Mouse (Mus musculus) hindbrain, postnatal 0 days (tissue): ENCODE results near the gene Phlda1. TPM values are rescaled to one million over a fixed set of nuclear protein-coding genes. Genes with fewer than 3 reads are reported as not detected.

Experiments
- ATAC-seq: fragments of 200-750 bp; cut with Nextera tagmentation; 2 replicates; pipeline ENCODE4 v1.8.0; 2017; ENCODE audit warnings: mild to moderate bottlenecking, moderate TSS enrichment, moderate library complexity
- DNase-seq: peaks from one replicate; pipeline ENCODE4 v3.0.0-alpha.2; 2015; ENCODE audit warnings: low spot score
- H3K27ac ChIP-seq: fragments of 300-500 bp; sonication (generic); 2 replicates; pipeline ENCODE4 v1.5.1; 2014; ENCODE audit warnings: mild to moderate bottlenecking
- H3K27me3 ChIP-seq: fragments of 300-500 bp; sonication (generic); 2 replicates; pipeline ENCODE4 v1.6.1; 2014; ENCODE audit warnings: low read length, mixed read lengths; ENCODE audit not compliant: insufficient read depth
- H3K36me3 ChIP-seq: fragments of 300-500 bp; sonication (generic); 2 replicates; pipeline ENCODE4 v1.6.1; 2014; ENCODE audit warnings: low read length, mixed read lengths; ENCODE audit not compliant: insufficient read depth
- H3K4me1 ChIP-seq: fragments of 300-500 bp; sonication (generic); 2 replicates; pipeline ENCODE4 v1.6.1; 2014; ENCODE audit warnings: antibody characterized with exemption, low read length, mixed read lengths; ENCODE audit not compliant: insufficient read depth
- H3K4me2 ChIP-seq: fragments of 300-500 bp; sonication (generic); 2 replicates; pipeline ENCODE4 v1.6.1; 2014; ENCODE audit warnings: low read depth, mild to moderate bottlenecking, low read length, moderate library complexity, mixed read lengths
- H3K4me3 ChIP-seq: fragments of 300-500 bp; sonication (generic); 2 replicates; pipeline ENCODE4 v1.5.1; 2014; ENCODE audit warnings: low read length
- H3K9ac ChIP-seq: fragments of 300-500 bp; sonication (generic); replicated peaks from 2 replicates; pipeline ENCODE4 v1.6.1; 2014; ENCODE audit warnings: mild to moderate bottlenecking, low read length, moderate library complexity, mixed read lengths
- H3K9me3 ChIP-seq: fragments of 300-500 bp; sonication (generic); 2 replicates; pipeline ENCODE4 v1.6.1; 2016; ENCODE audit warnings: low read length, mixed read lengths
- CTCF ChIP-seq: IDR thresholded peaks from 2 replicates; pipeline ENCODE4 v1.5.1; 2016; ENCODE audit warnings: antibody characterized with exemption, control low read depth, low read depth
- WGBS: fragments of 180-500 bp; shearing (Covaris S2); extraction: QIAGEN DNeasy Blood & Tissue Kit; methylation state at CpG from one replicate; pipeline ENCODE4 v1.1.7; 2014; 5-methylcytosine and 5-hydroxymethylcytosine counted together
- polyA plus RNA-seq: library from polyadenylated mRNA; unstranded; fragments of >200 nt; fragmentation: Nextera tagmentation; extraction: Ambion mirVana; gene quantifications from 2 replicates; pipeline ENCODE4 v1.2.1, GENCODE M21; 2015
- total RNA-seq: library from RNA; depleted of rRNA; stranded (reverse); fragments of >200 nt; gene quantifications from 2 replicates; pipeline ENCODE4 v1.2.3, GENCODE M21; 2014

Phlda1 gene
- total and polyA plus RNA-seq, 2 experiments from 2014 or later = 8.4 to 39.4 TPM

DNA sequence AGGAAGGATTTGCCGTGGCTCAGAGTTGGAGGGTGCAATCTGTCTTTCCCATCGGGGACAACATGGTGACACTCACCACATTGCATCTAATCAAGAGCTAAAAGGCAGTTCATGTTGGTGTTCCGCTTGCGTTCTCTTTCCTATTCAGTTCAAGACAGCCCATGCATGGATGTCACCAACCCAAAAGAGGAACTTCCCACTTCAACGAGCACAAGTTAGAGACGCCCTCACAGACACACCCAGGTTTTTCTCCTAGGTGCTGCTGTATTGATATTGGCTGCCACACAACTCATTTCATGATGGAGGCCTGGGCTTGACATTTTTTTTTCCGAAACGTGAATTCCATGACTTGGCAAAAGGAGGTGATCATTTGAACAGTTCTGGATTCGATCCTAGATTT is 34.9 kb upstream of the Phlda1 start:
- no peak for ATAC-seq
- Histone ChIP-seq H3K4me3 (no peak overlapping the region), H3K4me1 (0 out of 2 replicates have a peak, but pooled peaks cover 4% of the 10 kb centered on the region), H3K4me2 (no peak overlapping the region), H3K27ac (no peak overlapping the region), H3K36me3 (no peaks in the 10 kb centered on the region), H3K9me3 (no peaks in the 10 kb centered on the region), H3K27me3 (no peaks in the 10 kb centered on the region), H3K9ac (no peak overlapping the region)
- no peak for DNase-seq
- 67% methylated on average over 9 of the region's 9 CpGs for WGBS
- TF ChIP-seq CTCF = no peak

DNA sequence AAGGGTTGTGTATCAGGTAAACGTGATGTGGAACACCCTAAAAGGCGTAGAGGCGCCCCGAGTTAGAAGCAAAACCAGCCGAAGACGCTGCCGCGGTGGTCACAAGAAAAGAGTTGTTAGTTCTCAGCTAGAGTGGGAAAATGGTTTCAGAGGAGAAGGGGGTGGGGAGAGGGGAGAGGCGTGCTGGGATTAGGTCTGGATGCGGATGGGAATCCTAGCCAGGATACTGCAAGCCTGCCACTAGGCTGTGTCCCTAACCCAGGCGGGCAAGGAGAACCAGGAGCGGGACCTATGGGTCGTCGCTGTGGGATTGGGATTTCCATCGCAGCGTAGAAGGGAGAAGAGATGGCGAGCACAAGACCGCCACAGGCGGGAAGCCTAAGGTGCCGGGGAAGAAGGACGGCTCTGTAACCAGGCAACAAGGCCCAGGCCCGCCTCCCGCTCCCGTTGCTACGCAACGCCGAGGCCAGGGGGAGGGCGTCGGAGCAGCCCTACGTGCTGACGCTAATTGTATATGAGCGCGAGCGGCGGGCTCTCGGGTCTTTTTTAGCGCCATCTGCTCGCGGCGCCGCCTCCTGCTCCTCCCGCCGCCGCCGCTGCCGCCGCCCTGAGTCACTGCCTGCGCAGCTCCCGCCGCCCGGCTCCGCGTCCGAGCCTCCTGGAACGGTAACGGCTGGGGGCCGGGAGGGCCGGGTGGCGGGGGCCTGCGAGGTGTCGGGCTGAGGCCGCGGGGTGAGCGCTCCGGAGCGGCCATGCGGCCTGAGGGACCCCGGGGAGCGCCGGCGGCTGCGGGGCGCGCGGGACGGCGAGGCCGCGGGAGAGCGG is 33.2 kb upstream of the Phlda1 start, which contains the start of gene Nap1l1:
Gene Nap1l1 (plus strand): TSS at position 538 of the 825 bp plus-strand sequence.
- WGBS = under 1% methylated on average over 72 of the region's 80 CpGs
- Histone ChIP-seq H3K9me3 (no peaks in the 10 kb centered on the region), H3K4me3 (peak within 1 kb of the TSS; percentile 93), H3K36me3 (no peaks in the 10 kb centered on the region), H3K4me2 (peak within 1 kb of the TSS; percentile 81), H3K27ac (peak within 1 kb of the TSS; percentile 97), H3K27me3 (no peaks in the 10 kb centered on the region), H3K4me1 (0 out of 2 replicates have a peak, but pooled peaks cover 4% of the 10 kb centered on the region), H3K9ac (peak within 1 kb of the TSS; percentile 98)
- DNase-seq (peak; percentile 99), ATAC-seq (peak; percentile 99)
- TF ChIP-seq CTCF = 0 out of 2 replicates have a peak, but pooled peaks have one; percentile 37

DNA sequence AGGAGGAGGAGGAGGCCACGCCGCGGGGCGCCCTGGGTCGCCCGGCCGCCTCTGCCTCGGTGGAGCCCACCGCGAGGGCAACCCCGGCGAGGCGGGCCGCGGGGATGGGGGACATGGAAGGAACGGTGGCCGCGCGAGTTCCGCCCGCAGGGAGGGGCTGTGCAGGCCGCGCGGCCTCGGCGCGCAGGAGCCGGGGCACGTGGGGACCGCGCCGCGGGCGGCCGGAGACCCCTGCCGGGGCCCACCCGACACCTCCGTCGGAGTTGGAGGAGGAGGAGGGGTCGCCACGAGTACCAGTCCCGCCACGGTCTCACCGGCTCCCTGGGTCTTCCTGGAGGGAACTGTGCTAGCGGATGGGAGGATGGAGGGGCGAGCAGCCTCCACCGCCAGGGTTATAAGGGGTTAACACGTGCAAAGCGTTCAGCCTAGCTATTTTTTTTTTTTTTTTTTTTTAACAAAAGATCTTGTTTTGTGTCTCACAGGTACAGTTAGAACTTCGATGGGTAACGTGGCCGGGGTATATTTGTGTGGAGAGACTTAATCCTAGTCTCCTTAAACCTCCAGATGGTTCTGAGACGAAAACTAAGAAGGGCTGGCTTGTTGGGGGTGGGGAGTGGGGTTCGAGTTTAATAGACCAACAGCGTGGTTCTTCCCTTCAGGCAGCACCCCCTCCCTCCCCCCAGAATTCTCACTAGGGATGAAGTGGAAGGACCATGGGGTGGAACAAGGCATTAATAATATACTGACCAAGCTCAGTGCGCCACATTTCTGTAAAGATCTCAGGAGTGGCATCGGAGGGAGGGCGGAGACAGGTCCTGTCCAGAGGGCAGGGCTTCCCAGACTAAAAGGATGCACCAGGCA is 32.3 kb upstream of the Phlda1 start:
- H3K4me2 ChIP-seq = peak overlapping the region; percentile 81
- H3K4me1 ChIP-seq = 0 out of 2 replicates have a peak, but pooled peaks cover 4% of the 10 kb centered on the region
- H3K27ac ChIP-seq = peak overlapping the region; percentile 97
- DNase-seq (peak; percentile 72), ATAC-seq (peak; percentile 83)
- H3K4me3 ChIP-seq = peak overlapping the region; percentile 93
- no peaks in the 10 kb centered on the region for H3K27me3 ChIP-seq
- no peaks in the 10 kb centered on the region for H3K9me3 ChIP-seq
- peak overlapping the region; percentile 98 for H3K9ac ChIP-seq
- TF ChIP-seq CTCF = no peak
- no peaks in the 10 kb centered on the region for H3K36me3 ChIP-seq
- WGBS = under 1% methylated on average over 32 of the region's 58 CpGs

DNA sequence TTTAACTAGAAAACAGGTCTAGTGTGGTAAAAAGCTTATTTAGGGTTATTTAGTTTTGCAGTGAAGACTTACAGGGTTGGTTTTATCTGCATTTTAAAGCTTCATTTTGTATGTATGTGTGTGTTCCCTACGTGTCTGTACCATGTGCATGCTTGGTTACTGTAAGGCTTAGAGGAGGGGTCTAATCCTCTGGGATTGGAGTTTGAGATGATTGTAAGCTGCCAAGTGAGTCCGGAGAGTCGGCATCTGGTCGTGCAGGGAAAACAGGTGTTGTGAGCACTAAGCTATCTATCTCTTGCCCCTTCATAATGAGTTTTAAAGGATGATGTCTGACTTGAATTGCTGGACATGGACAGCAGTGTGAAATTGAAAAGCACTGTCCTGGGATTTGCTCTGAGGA is 29.8 kb upstream of the Phlda1 start:
- Histone ChIP-seq H3K4me2 (peak overlapping the region; percentile 32; the same call in 1 of the 2 replicates), H3K4me3 (no peak overlapping the region), H3K9me3 (no peaks in the 10 kb centered on the region), H3K36me3 (no peaks in the 10 kb centered on the region), H3K27me3 (no peaks in the 10 kb centered on the region), H3K4me1 (0 out of 2 replicates have a peak, but pooled peaks cover 4% of the 10 kb centered on the region), H3K9ac (no peak overlapping the region), H3K27ac (no peak overlapping the region)
- ATAC-seq (no peak), DNase-seq (peak; percentile 32)
- WGBS = 19% methylated on average over 4 of the region's 4 CpGs
- TF ChIP-seq CTCF = no peak

DNA sequence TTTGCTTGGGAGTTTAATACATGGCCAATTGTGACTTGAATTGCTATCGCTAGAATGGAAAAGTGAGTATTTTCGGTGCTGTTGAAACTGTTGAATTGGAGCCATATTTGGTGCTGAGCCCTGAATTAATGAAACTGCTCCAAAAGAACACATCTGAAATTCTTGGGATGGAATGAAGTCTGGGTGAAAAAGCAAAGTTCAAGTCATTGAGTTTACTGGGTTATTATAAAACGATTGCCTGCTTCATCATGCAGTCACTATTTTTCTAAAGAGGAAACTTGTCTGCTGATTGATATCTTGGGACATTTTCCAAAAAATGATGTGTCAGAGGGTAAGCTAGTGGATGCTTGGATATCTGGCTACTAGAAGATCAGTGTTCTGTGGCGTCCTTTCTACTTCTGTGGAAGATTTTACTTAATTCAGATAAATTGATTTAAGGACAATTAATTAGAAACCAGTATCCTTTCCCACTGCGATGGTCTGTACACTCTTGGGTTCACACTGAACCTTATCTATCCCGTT is 29.0 kb upstream of the Phlda1 start:
- Histone ChIP-seq H3K9ac (no peak overlapping the region), H3K4me1 (0 out of 2 replicates have a peak, but pooled peaks cover 4% of the 10 kb centered on the region), H3K4me2 (no peak overlapping the region; the same call in 1 of the 2 replicates), H3K27me3 (no peaks in the 10 kb centered on the region), H3K27ac (no peak overlapping the region), H3K4me3 (no peak overlapping the region), H3K9me3 (no peaks in the 10 kb centered on the region), H3K36me3 (0 out of 2 replicates have a peak, but pooled peaks cover 3% of the 10 kb centered on the region)
- no peak for TF ChIP-seq CTCF
- no peak for DNase-seq
- 73% methylated on average over 6 of the region's 6 CpGs for WGBS
- ATAC-seq = no peak

DNA sequence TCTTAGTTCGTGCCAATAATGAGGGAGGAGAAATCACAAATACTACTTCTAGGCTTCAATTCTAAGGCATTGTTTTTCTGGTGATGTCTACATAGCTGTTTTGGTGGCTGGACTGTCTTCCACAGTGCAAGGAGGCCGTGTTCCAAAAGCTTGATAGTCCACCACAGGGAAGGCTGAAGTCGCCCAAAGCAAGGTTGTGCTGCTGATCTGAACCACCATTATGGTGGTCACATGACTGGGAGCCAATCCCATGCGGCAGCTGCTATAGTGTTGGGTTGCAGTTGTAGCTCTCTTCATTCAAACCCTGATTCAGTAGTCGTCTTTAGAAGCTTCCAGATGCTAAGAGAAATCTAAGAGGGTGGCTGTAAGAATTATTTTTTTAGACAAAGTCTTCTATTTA is 26.5 kb upstream of the Phlda1 start:
- 82% methylated on average over 5 of the region's 5 CpGs for WGBS

More for the DNA sequence above, 26.5 kb upstream of the Phlda1 start:
- Histone ChIP-seq H3K4me3 (no peak overlapping the region), H3K27ac (no peak overlapping the region), H3K9me3 (no peaks in the 10 kb centered on the region), H3K36me3 (peaks cover 7% of the 10 kb centered on the region), H3K27me3 (no peaks in the 10 kb centered on the region), H3K4me2 (no peak overlapping the region), H3K4me1 (0 out of 2 replicates have a peak, but pooled peaks cover 4% of the 10 kb centered on the region), H3K9ac (no peak overlapping the region)
- DNase-seq (no peak), ATAC-seq (no peak)
- TF ChIP-seq CTCF = no peak
